Mouse (Mus musculus): Measurements from ENCODE around the gene Gpr101.

The Gpr101 gene

GRCm38 (mm10) chrX:57503634-57504033 lies at the start of gene Gpr101:
Gene Gpr101 (minus strand): TSS chrX:57503757.
- DNase-seq (ENCODE audit: low spot score), result no peak

- DNase-seq (ENCODE audit: low spot score), result no peak
Measured at GRCm38 (mm10) chrX:57521117-57522095, 17.8 kb upstream of the Gpr101 start.

- no peak for DNase-seq (ENCODE audit: low spot score)
Measured at GRCm38 (mm10) chrX:57506247-57506646, 2.7 kb upstream of the Gpr101 start.
